Mouse (Mus musculus) MEL (cell line): ENCODE measurements around the gene Cdan1.

Source experiments
- CTCF ChIP-seq, 3 experiments: IDR thresholded peaks in 2 of 3; conservative IDR thresholded peaks in 1 of 3; 2 replicates each; pipeline ENCODE4 v1.5.1; 2011 to 2012; ENCODE audit warnings: low read length in 3 of 3, low read depth in 2 of 3, mild to moderate bottlenecking in 2 of 3, improper control_type of control experiment in 1 of 3, inconsistent platforms in 1 of 3, mixed read lengths in 1 of 3, moderate library complexity in 1 of 3; ENCODE audit not compliant: control insufficient read depth in 1 of 3, insufficient read depth in 1 of 3, poor library complexity in 1 of 3, severe bottlenecking in 1 of 3
- NRF1 ChIP-seq: IDR thresholded peaks from 2 replicates; pipeline ENCODE4 v1.6.1; 2014; ENCODE audit warnings: low read depth, mild to moderate bottlenecking, inconsistent platforms, low read length, improper control_type of control experiment, moderate library complexity; ENCODE audit not compliant: poor library complexity, insufficient read depth, severe bottlenecking
- POLR2A ChIP-seq, 2 experiments: IDR thresholded peaks; 2 replicates each; pipeline ENCODE4 v1.6.1; 2011 to 2012; ENCODE audit warnings: low read length in 2 of 2, mild to moderate bottlenecking in 2 of 2, control low read depth in 1 of 2, improper control_type of control experiment in 1 of 2, low read depth in 1 of 2, moderate library complexity in 1 of 2; ENCODE audit not compliant: control insufficient read depth in 1 of 2, insufficient read depth in 1 of 2, poor library complexity in 1 of 2
- SIN3A ChIP-seq: IDR thresholded peaks from 2 replicates; pipeline ENCODE4 v1.6.1; 2012; ENCODE audit warnings: low read length, improper control_type of control experiment, inconsistent platforms
- ZNF384 ChIP-seq: IDR thresholded peaks from 2 replicates; pipeline ENCODE4 v1.6.1; 2012; ENCODE audit warnings: low read depth, mild to moderate bottlenecking, inconsistent platforms, low read length, improper control_type of control experiment

- TF ChIP-seq POLR2A (IDR thresholded peaks at IDR 0.05; ENCODE audit: control insufficient read depth in 1 of 2, insufficient read depth in 1 of 2, low read depth in 1 of 2, low read length in 2 of 2, poor library complexity in 1 of 2) (no peak), CTCF (IDR thresholded peaks at IDR 0.05 in 2 of 3, conservative IDR thresholded peaks at IDR 0.05 in 1 of 3; ENCODE audit: control insufficient read depth in 1 of 3, insufficient read depth in 1 of 3, low read depth in 2 of 3, low read length in 3 of 3, poor library complexity in 1 of 3, severe bottlenecking in 1 of 3) (no peak), SIN3A (no peak), ZNF384 (no peak), NRF1 (no peak)
Measured at GRCm38 (mm10) chr2:120702675-120703074, 147.3 kb downstream of the Cdan1 start.
